15 mouse cellular contexts compared by ENCODE assay signal in the genomic region with DNA sequence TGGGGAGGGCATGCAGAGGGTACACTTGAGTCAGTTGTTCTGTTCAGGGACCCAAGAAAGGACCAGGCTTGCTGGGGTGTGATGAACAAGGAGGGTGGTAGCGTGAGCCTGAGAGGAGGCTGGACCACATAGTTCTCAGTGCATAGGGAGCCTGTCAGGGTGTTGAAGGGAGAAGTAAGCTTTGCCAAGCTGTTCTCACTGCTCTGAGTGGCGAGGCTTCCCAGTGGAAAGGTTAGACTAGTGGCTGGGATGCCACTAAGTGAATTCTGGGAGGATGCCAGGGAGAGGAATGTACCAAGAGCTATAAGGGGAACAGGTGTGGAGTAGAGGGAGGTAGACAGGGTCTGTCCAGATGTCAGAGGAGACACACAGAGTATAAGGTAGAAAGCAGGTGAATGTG.
"Had no signal": no experiment of that assay in that cellular context is flagged by ENCODE, and none has a peak within 500 bp of the region (broad histone marks: within the 10 kb centered on the region; RNA-seq: fewer than 3 reads in every experiment).

No protein-coding gene starts in this region.

- ATAC-seq: liver, embryonic 12.5 days had no signal

- H3K4me3 ChIP-seq: kidney, embryonic 15.5 days; left cerebral cortex, adult 2 months; limb, embryonic 12.5 days; liver, embryonic 12.5 days; lung, embryonic 15.5 days had no signal

- H3K27ac ChIP-seq: kidney, embryonic 15.5 days; left cerebral cortex, adult 2 months; limb, embryonic 12.5 days; liver, embryonic 12.5 days; lung, embryonic 15.5 days had no signal

- H3K9me3 ChIP-seq: kidney, embryonic 15.5 days; limb, embryonic 12.5 days; liver, embryonic 12.5 days; lung, embryonic 15.5 days had no signal

- H3K36me3 ChIP-seq: liver, embryonic 12.5 days had no signal

- DNase-seq: kidney, postnatal 10 days; kidney, postnatal 36 days; layer of hippocampus, postnatal 36 days; liver; lung, postnatal 14 days; lung, postnatal 4 days; midbrain, embryonic 14.5 days; thymus, adult 18-20 months; thymus, postnatal 36 days had no signal

- H3K4me2 ChIP-seq: kidney, embryonic 15.5 days; limb, embryonic 12.5 days; liver, embryonic 12.5 days; lung, embryonic 15.5 days; midbrain, embryonic 11.5 days had no signal

- H3K9ac ChIP-seq: kidney, embryonic 15.5 days; limb, embryonic 12.5 days; liver, embryonic 12.5 days; lung, embryonic 15.5 days had no signal

- H3K27me3 ChIP-seq: kidney, embryonic 15.5 days; limb, embryonic 12.5 days; liver, embryonic 12.5 days; lung, embryonic 15.5 days had no signal

- H3K4me1 ChIP-seq: kidney, embryonic 15.5 days; liver, embryonic 12.5 days had no signal
